Mouse (Mus musculus): Measurements from ENCODE around the gene Vtcn1.
"Not testable (repeated sequence)": the region's sequence is repeated elsewhere in the genome, so short reads cannot be mapped to it uniquely, and the experiment has no call there.

Gene Vtcn1

GRCm38 (mm10) chr3:100825225-100825965, at the start of gene Vtcn1:
Gene Vtcn1 (plus strand): TSS chr3:100825459.
- no peak for DNase-seq (ENCODE audit: low spot score)

- no peak for DNase-seq (ENCODE audit: low spot score)
These were observed 48.3 kb upstream of the Vtcn1 start for GRCm38 (mm10) chr3:100776967-100777366.

- DNase-seq (ENCODE audit: low spot score): no peak
These were observed 47.7 kb upstream of the Vtcn1 start for GRCm38 (mm10) chr3:100777568-100777967.

- no peak for DNase-seq (ENCODE audit: low spot score)
These were observed 39.2 kb upstream of the Vtcn1 start for GRCm38 (mm10) chr3:100786076-100786475.

- DNase-seq (ENCODE audit: low spot score): no peak
These were observed 33.6 kb upstream of the Vtcn1 start for GRCm38 (mm10) chr3:100791670-100792069.

GRCm38 (mm10) chr3:100793345-100793744, 31.9 kb upstream of the Vtcn1 start:
- no peak for DNase-seq (ENCODE audit: low spot score)

- DNase-seq (ENCODE audit: low spot score): no peak
These were observed 28.7 kb upstream of the Vtcn1 start for GRCm38 (mm10) chr3:100796571-100796970.

- DNase-seq (ENCODE audit: low spot score): no peak
These were observed 27.8 kb upstream of the Vtcn1 start for GRCm38 (mm10) chr3:100797166-100798145.

- DNase-seq (ENCODE audit: low spot score): no peak
These were observed 26.3 kb upstream of the Vtcn1 start for GRCm38 (mm10) chr3:100798872-100799422.

GRCm38 (mm10) chr3:100804975-100805374, 20.3 kb upstream of the Vtcn1 start:
- no peak for DNase-seq (ENCODE audit: low spot score)

GRCm38 (mm10) chr3:100805925-100806324, 19.3 kb upstream of the Vtcn1 start:
- DNase-seq (ENCODE audit: low spot score): no peak

GRCm38 (mm10) chr3:100810461-100810860, 14.8 kb upstream of the Vtcn1 start:
- no peak for DNase-seq (ENCODE audit: low spot score)

GRCm38 (mm10) chr3:100811836-100812235, 13.4 kb upstream of the Vtcn1 start:
- DNase-seq (ENCODE audit: low spot score): no peak

- not testable (repeated sequence) for DNase-seq (ENCODE audit: low spot score)
These were observed 9.8 kb upstream of the Vtcn1 start for GRCm38 (mm10) chr3:100815490-100815889.

GRCm38 (mm10) chr3:100818709-100819108, 6.5 kb upstream of the Vtcn1 start:
- no peak for DNase-seq (ENCODE audit: low spot score)

GRCm38 (mm10) chr3:100819571-100819970, 5.7 kb upstream of the Vtcn1 start:
- no peak for DNase-seq (ENCODE audit: low spot score)

- DNase-seq (ENCODE audit: low spot score): no peak
These were observed 4.4 kb upstream of the Vtcn1 start for GRCm38 (mm10) chr3:100820852-100821251.

- DNase-seq (ENCODE audit: low spot score): no peak
These were observed 4.0 kb upstream of the Vtcn1 start for GRCm38 (mm10) chr3:100821276-100821675.

- DNase-seq (ENCODE audit: low spot score): no peak
These were observed 18.5 kb downstream of the Vtcn1 start for GRCm38 (mm10) chr3:100843784-100844183.

- DNase-seq (ENCODE audit: low spot score): no peak
These were observed 19.1 kb downstream of the Vtcn1 start for GRCm38 (mm10) chr3:100844366-100844765.

- DNase-seq (ENCODE audit: low spot score): no peak
These were observed 23.1 kb downstream of the Vtcn1 start for GRCm38 (mm10) chr3:100848348-100848747.

GRCm38 (mm10) chr3:100850468-100850867, 25.2 kb downstream of the Vtcn1 start:
- DNase-seq (ENCODE audit: low spot score): no peak
